Mouse (Mus musculus) kidney, adult 9 months (tissue): ENCODE data around the gene Clasp2.
"Not testable (repeated sequence)": the region's sequence is repeated elsewhere in the genome, so short reads cannot be mapped to it uniquely, and the experiment has no call there.

Experiments
- DNase-seq: peaks from one replicate; pipeline ENCODE4 v3.0.0; 2022

Clasp2 gene

GRCm38 (mm10) chr9:113755888-113756719 is 14.8 kb downstream of the Clasp2 start:
- no peak for DNase-seq

GRCm38 (mm10) chr9:113758472-113758871 is 17.2 kb downstream of the Clasp2 start:
- DNase-seq: no peak

- DNase-seq: no peak
Measured at GRCm38 (mm10) chr9:113759684-113760083, 18.4 kb downstream of the Clasp2 start.

GRCm38 (mm10) chr9:113762389-113762788 is 21.1 kb downstream of the Clasp2 start:
- no peak for DNase-seq

GRCm38 (mm10) chr9:113763123-113763522 is 21.9 kb downstream of the Clasp2 start:
- DNase-seq: no peak

- DNase-seq: no peak
Measured at GRCm38 (mm10) chr9:113770640-113771039, 29.4 kb downstream of the Clasp2 start.

GRCm38 (mm10) chr9:113780863-113781262 is 39.6 kb downstream of the Clasp2 start:
- DNase-seq: no peak

- DNase-seq: no peak
Measured at GRCm38 (mm10) chr9:113782362-113783005, 41.2 kb downstream of the Clasp2 start.

- no peak for DNase-seq
Measured at GRCm38 (mm10) chr9:113783674-113784073, 42.4 kb downstream of the Clasp2 start.

- DNase-seq: not testable (repeated sequence)
Measured at GRCm38 (mm10) chr9:113789283-113789682, 48.0 kb downstream of the Clasp2 start.

GRCm38 (mm10) chr9:113792651-113793512 is 51.6 kb downstream of the Clasp2 start:
- DNase-seq: peak; percentile 75

- peak; percentile 18 for DNase-seq
Measured at GRCm38 (mm10) chr9:113793513-113793905, 52.2 kb downstream of the Clasp2 start.

- no peak for DNase-seq
Measured at GRCm38 (mm10) chr9:113793966-113794365, 52.7 kb downstream of the Clasp2 start.

GRCm38 (mm10) chr9:113797206-113797605 is 55.9 kb downstream of the Clasp2 start:
- DNase-seq: no peak

GRCm38 (mm10) chr9:113800671-113801070 is 59.4 kb downstream of the Clasp2 start:
- DNase-seq: no peak

GRCm38 (mm10) chr9:113802734-113803133 is 61.5 kb downstream of the Clasp2 start:
- DNase-seq: no peak

GRCm38 (mm10) chr9:113803751-113804150 is 62.5 kb downstream of the Clasp2 start:
- DNase-seq: no peak

- no peak for DNase-seq
Measured at GRCm38 (mm10) chr9:113805359-113805758, 64.1 kb downstream of the Clasp2 start.

GRCm38 (mm10) chr9:113811327-113811726 is 70.1 kb downstream of the Clasp2 start:
- no peak for DNase-seq

GRCm38 (mm10) chr9:113811957-113812670 is 70.8 kb downstream of the Clasp2 start:
- DNase-seq: no peak

- DNase-seq: no peak
Measured at GRCm38 (mm10) chr9:113812671-113813001, 71.4 kb downstream of the Clasp2 start.

GRCm38 (mm10) chr9:113813086-113813485 is 71.8 kb downstream of the Clasp2 start:
- no peak for DNase-seq

- DNase-seq: no peak
Measured at GRCm38 (mm10) chr9:113815836-113816235, 74.6 kb downstream of the Clasp2 start.
